Mouse (Mus musculus) stomach, postnatal 0 days (tissue): ENCODE data around the gene Sema3c. TPM values are rescaled to one million over a fixed set of nuclear protein-coding genes. Genes with fewer than 3 reads are reported as not detected.

Source experiments
- ATAC-seq: fragments of 200-750 bp; cut with Nextera tagmentation; 2 replicates; pipeline ENCODE4 v1.8.0; 2017; ENCODE audit not compliant: low FRiP score, low TSS enrichment
- DNase-seq: peaks from one replicate; pipeline ENCODE4 v3.0.0-alpha.2; 2016; ENCODE audit warnings: low spot score
- H3K27ac ChIP-seq: fragments of 300-500 bp; sonication (generic); replicated peaks from 2 replicates; pipeline ENCODE4 v1.5.1; 2014; ENCODE audit warnings: mild to moderate bottlenecking, control low read depth
- H3K27me3 ChIP-seq: fragments of 300-500 bp; sonication (generic); 2 replicates; pipeline ENCODE4 v1.6.1; 2014; ENCODE audit warnings: low read length; ENCODE audit not compliant: control insufficient read depth, insufficient read depth
- H3K36me3 ChIP-seq: fragments of 300-500 bp; sonication (generic); 2 replicates; pipeline ENCODE4 v1.6.1; 2014; ENCODE audit warnings: low read length, mixed read lengths; ENCODE audit not compliant: control insufficient read depth, insufficient read depth
- H3K4me1 ChIP-seq: fragments of 300-500 bp; sonication (generic); replicated peaks from 2 replicates; pipeline ENCODE4 v1.6.1; 2014; ENCODE audit warnings: antibody characterized with exemption; ENCODE audit not compliant: control insufficient read depth, insufficient read depth
- H3K4me2 ChIP-seq: fragments of 300-500 bp; sonication (generic); replicated peaks from 2 replicates; pipeline ENCODE4 v1.6.1; 2014; ENCODE audit warnings: low read depth, mild to moderate bottlenecking, control low read depth, moderate library complexity
- H3K4me3 ChIP-seq: fragments of 300-500 bp; sonication (generic); 2 replicates; pipeline ENCODE4 v1.5.1; 2014; ENCODE audit warnings: low read depth, low read length, control low read depth
- H3K9ac ChIP-seq: fragments of 300-500 bp; sonication (generic); 2 replicates; pipeline ENCODE4 v1.6.1; 2014; ENCODE audit warnings: mild to moderate bottlenecking, low read length, control low read depth, mixed read lengths
- H3K9me3 ChIP-seq: fragments of 300-500 bp; sonication (generic); 2 replicates; pipeline ENCODE4 v1.6.1; 2016; ENCODE audit warnings: low read length; ENCODE audit not compliant: control insufficient read depth
- CTCF ChIP-seq: IDR thresholded peaks from 2 replicates; pipeline ENCODE4 v1.5.1; 2016; ENCODE audit warnings: antibody characterized with exemption, low read depth, mild to moderate bottlenecking, moderate library complexity
- EP300 ChIP-seq: optimal IDR thresholded peaks from 2 replicates; pipeline ENCODE3; 2016; ENCODE audit warnings: antibody characterized with exemption
- WGBS: fragments of 180-500 bp; shearing (Covaris S2); extraction: QIAGEN DNeasy Blood & Tissue Kit; methylation state at CpG from one replicate; pipeline ENCODE4 v1.1.7; 2014; 5-methylcytosine and 5-hydroxymethylcytosine counted together
- polyA plus RNA-seq: library from polyadenylated mRNA; unstranded; fragments of >200 nt; fragmentation: Nextera tagmentation; extraction: Ambion mirVana; gene quantifications from 2 replicates; pipeline ENCODE4 v1.2.1, GENCODE M21; 2015

Gene Sema3c
- polyA plus RNA-seq, 1 experiment from 2014 or later: 30.3 TPM

GRCm38 (mm10) chr5:17671356-17671755, 97.3 kb downstream of the Sema3c start:
- H3K36me3 ChIP-seq: no peaks in the 10 kb centered on the region
- no peak for DNase-seq
- TF ChIP-seq EP300 (no peak), CTCF (no peak)
- H3K4me2 ChIP-seq: no peak overlapping the region
- no peaks in the 10 kb centered on the region for H3K27me3 ChIP-seq
- H3K4me3 ChIP-seq: no peak overlapping the region
- no peak for ATAC-seq
- no peak overlapping the region for H3K9ac ChIP-seq
- no peaks in the 10 kb centered on the region for H3K9me3 ChIP-seq
- H3K4me1 ChIP-seq: no peaks in the 10 kb centered on the region
- no peak overlapping the region for H3K27ac ChIP-seq

GRCm38 (mm10) chr5:17680862-17681261, 106.8 kb downstream of the Sema3c start:
- no peak overlapping the region for H3K27ac ChIP-seq
- no peak for DNase-seq
- H3K9me3 ChIP-seq: no peaks in the 10 kb centered on the region
- no peak for ATAC-seq
- H3K9ac ChIP-seq: no peak overlapping the region
- H3K36me3 ChIP-seq: no peaks in the 10 kb centered on the region; the same call in 1 of the 2 replicates
- WGBS: 93% methylated on average over 2 of the region's 2 CpGs
- H3K4me3 ChIP-seq: no peak overlapping the region
- no peaks in the 10 kb centered on the region for H3K4me1 ChIP-seq
- no peak for TF ChIP-seq EP300
- no peak for TF ChIP-seq CTCF
- H3K27me3 ChIP-seq: no peaks in the 10 kb centered on the region
- no peak overlapping the region for H3K4me2 ChIP-seq

GRCm38 (mm10) chr5:17689121-17689520, 115.0 kb downstream of the Sema3c start:
- peak; percentile 22 for DNase-seq

GRCm38 (mm10) chr5:17689604-17690003, 115.5 kb downstream of the Sema3c start:
- Histone ChIP-seq H3K4me3 (no peak overlapping the region), H3K4me2 (no peak overlapping the region), H3K36me3 (no peaks in the 10 kb centered on the region), H3K9me3 (no peaks in the 10 kb centered on the region), H3K27me3 (no peaks in the 10 kb centered on the region), H3K9ac (no peak overlapping the region), H3K4me1 (0 out of 2 replicates have a peak, but pooled peaks cover 3% of the 10 kb centered on the region), H3K27ac (peak overlapping the region; percentile 30)
- TF ChIP-seq CTCF: no peak
- TF ChIP-seq EP300: no peak
- DNase-seq: peak; percentile 29
- peak; percentile 85 for ATAC-seq
- 31% methylated on average over 5 of the region's 5 CpGs for WGBS

More at GRCm38 (mm10) chr5:17689121-17689520, 115.0 kb downstream of the Sema3c start:
- no peak overlapping the region for H3K4me3 ChIP-seq
- no peak overlapping the region for H3K4me2 ChIP-seq
- 25% methylated on average over 2 of the region's 2 CpGs for WGBS
- peak; percentile 85 for ATAC-seq
- H3K9ac ChIP-seq: no peak overlapping the region
- H3K4me1 ChIP-seq: 0 out of 2 replicates have a peak, but pooled peaks cover 3% of the 10 kb centered on the region
- no peaks in the 10 kb centered on the region for H3K9me3 ChIP-seq
- no peaks in the 10 kb centered on the region for H3K36me3 ChIP-seq
- H3K27me3 ChIP-seq: no peaks in the 10 kb centered on the region
- peak overlapping the region; percentile 30 for H3K27ac ChIP-seq
- TF ChIP-seq CTCF: no peak
- no peak for TF ChIP-seq EP300

DNA sequence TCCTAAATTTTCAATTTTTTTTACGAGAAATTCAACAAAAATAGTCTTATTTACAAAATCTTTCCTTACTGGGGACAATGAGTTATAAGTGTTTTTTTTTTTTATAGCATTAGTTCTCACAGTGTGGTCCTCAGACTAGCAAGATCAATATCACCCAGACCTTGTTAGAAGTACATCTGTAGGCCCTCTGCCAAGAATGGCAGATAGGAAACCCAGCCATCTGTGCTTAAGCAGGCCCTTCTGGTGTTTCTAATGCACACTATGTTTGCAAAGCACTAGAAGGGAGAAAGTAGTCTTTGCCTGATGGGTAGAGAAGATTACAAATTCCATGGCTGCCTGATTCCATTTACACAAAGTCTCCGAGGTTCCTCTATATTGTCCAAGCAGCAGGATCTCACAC, 121.3 kb downstream of the Sema3c start:
- H3K4me3 ChIP-seq: no peak overlapping the region
- no peak overlapping the region for H3K27ac ChIP-seq
- no peaks in the 10 kb centered on the region for H3K36me3 ChIP-seq
- TF ChIP-seq EP300: no peak
- no peak for TF ChIP-seq CTCF
- no peaks in the 10 kb centered on the region for H3K4me1 ChIP-seq
- no peak overlapping the region for H3K9ac ChIP-seq
- ATAC-seq: no peak
- DNase-seq: no peak
- no peaks in the 10 kb centered on the region for H3K27me3 ChIP-seq
- H3K9me3 ChIP-seq: no peaks in the 10 kb centered on the region
- 76% methylated on average over 2 of the region's 2 CpGs for WGBS
- no peak overlapping the region for H3K4me2 ChIP-seq

DNA sequence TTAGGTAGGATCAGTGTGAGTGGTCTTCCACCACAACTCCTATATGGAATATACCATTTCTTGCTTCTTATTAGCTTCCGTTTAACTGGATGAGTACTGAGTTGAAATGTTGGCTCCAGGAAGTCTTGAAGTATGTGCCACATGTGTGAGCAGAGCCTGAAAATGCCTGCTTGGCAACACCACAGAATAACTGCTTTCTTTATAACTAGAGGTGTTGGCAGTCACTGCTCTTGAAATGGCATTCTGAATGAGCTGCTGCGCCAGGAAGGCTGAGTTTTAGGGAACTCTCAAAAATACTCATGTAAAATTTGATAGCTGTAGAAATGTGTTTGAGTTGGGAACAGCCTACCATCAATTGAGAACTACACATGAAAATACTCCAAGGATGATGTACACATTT, 124.8 kb downstream of the Sema3c start:
- DNase-seq (no peak), ATAC-seq (no peak)
- TF ChIP-seq CTCF: no peak
- TF ChIP-seq EP300: no peak
- H3K4me2 ChIP-seq: no peak overlapping the region
- no peaks in the 10 kb centered on the region for H3K9me3 ChIP-seq
- no peak overlapping the region for H3K27ac ChIP-seq
- no peaks in the 10 kb centered on the region for H3K27me3 ChIP-seq
- H3K4me3 ChIP-seq: no peak overlapping the region
- H3K4me1 ChIP-seq: no peaks in the 10 kb centered on the region
- WGBS: 95% methylated on average over 2 of the region's 2 CpGs
- H3K9ac ChIP-seq: no peak overlapping the region
- no peaks in the 10 kb centered on the region for H3K36me3 ChIP-seq
